Mouse (Mus musculus): ENCODE measurements around the gene Ddr1.

Gene Ddr1

DNA sequence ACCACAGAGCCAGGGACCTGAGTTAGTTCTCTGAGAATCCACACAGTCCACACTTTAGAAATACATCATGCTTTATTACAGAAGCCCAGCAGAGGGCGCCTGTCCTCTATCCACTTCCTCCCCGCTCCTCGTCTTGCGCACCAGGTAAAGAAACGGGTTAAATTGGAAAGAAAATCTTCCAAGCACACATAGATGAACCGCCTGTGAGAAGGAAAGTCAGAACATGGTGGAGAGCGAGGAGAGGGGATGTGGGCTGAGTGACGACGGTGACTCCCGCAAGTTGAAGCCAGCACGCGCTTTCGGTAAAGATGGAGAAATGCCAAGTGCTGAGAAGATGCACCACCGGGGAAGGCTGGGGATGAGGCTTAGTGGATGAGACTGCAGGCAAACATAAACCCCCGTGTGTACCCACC is 68.7 kb downstream of the Ddr1 start:
- 0% methylated on average over 15 of the region's 15 CpGs for WGBS

DNA sequence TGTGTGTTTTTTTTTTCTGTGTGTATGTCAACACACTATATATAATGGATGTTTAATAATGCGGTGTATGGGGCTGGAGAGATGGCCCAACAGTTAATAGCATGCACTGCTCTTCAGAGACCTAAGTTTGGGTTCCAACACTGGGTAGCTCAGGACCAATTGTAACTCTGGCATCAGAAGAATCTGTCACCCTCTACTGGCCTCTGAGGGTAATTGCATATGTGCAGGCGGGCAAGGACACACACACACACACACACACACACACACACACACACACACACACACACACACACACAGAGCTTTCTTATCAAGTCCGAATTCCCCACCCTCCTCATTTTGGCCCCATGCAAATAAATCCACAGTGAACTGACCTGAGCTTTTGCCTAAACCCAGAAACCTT is 69.2 kb downstream of the Ddr1 start:
- 66% methylated on average over 3 of the region's 3 CpGs for WGBS

DNA sequence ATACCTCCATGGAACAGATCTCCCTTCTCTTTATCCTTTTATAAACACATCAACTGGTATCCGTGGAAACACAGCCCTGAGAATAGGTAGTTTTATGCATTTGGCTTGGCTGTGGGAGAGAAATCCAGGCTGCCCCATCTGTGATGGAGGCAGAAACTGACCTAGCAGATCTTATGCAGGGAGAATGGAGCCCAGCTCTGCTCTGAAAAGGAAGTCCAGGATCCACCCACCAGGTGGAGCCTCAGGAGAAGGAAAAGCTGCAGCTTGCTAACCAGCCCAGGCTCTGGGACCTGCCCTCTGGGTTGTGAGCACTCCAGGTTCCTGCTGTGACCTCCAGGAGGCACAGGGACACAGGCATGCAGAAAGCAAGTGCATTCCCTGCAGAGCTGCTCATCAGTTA is 70.4 kb downstream of the Ddr1 start:
- 12% methylated on average over 1 of the region's 1 CpGs for WGBS
